Mouse (Mus musculus) midbrain, embryonic 10.5 days (tissue): ENCODE results near the gene Lrba. TPM values are rescaled to one million over a fixed set of nuclear protein-coding genes. Genes with fewer than 3 reads are reported as not detected.

ENCODE experiments used
- DNase-seq: peaks from one replicate; pipeline ENCODE4 v3.0.0-alpha.2; 2017; ENCODE audit warnings: low spot score
- H3K27ac ChIP-seq: fragments of 300-500 bp; sonication (generic); replicated peaks from 2 replicates; pipeline ENCODE4 v1.5.1; 2016; ENCODE audit warnings: mild to moderate bottlenecking
- H3K27me3 ChIP-seq: fragments of 300-500 bp; sonication (generic); 2 replicates; pipeline ENCODE4 v1.6.1; 2016; ENCODE audit warnings: low read depth, mild to moderate bottlenecking; ENCODE audit not compliant: poor library complexity, severe bottlenecking
- H3K36me3 ChIP-seq: fragments of 300-500 bp; sonication (generic); 2 replicates; pipeline ENCODE4 v1.6.1; 2016; ENCODE audit warnings: mild to moderate bottlenecking, moderate library complexity
- H3K4me1 ChIP-seq: fragments of 300-500 bp; sonication (generic); 2 replicates; pipeline ENCODE4 v1.6.1; 2016
- H3K4me3 ChIP-seq: fragments of 300-500 bp; sonication (generic); 2 replicates; pipeline ENCODE4 v1.5.1; 2016; ENCODE audit warnings: mild to moderate bottlenecking, moderate library complexity
- H3K9me3 ChIP-seq: fragments of 300-500 bp; sonication (generic); replicated peaks from 2 replicates; pipeline ENCODE4 v1.6.1; 2016; ENCODE audit warnings: mild to moderate bottlenecking
- WGBS: fragments of 180-500 bp; shearing (Covaris S2); methylation state at CpG from one replicate; pipeline ENCODE4 v1.1.7; 2016; 5-methylcytosine and 5-hydroxymethylcytosine counted together
- polyA plus RNA-seq: library from polyadenylated mRNA; unstranded; fragments of >200 nt; fragmentation: Nextera tagmentation; extraction: Ambion mirVana; gene quantifications from 2 replicates; pipeline ENCODE4 v1.2.1, GENCODE M21; 2016

The Lrba gene
- polyA plus RNA-seq, 1 experiment from 2014 or later = 3.6 TPM

DNA sequence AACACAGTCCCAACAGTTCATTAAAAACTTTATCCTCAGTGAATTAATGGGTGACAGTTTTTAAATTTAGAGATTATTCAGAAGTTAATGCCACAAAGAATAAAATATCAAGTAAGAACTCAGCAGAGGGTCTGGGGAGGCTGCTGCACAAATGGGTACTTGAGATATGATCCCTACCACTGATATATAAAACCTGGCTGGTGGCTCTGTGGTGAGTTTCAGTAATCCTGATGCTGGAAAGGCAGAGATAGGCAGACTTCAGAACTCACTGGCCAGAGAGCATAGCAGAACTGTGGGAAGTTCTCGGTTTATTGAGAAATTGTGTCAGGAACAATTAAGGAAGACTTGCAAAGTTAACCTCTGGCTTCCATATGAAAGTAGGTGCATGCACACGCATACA, 199.3 kb downstream of the Lrba start:
- DNase-seq = no peak
- Histone ChIP-seq H3K9me3 (no peaks in the 10 kb centered on the region), H3K36me3 (no peaks in the 10 kb centered on the region), H3K4me1 (no peaks in the 10 kb centered on the region), H3K4me3 (no peak overlapping the region), H3K27me3 (no peaks in the 10 kb centered on the region), H3K27ac (no peak overlapping the region)
- 87% methylated on average over 2 of the region's 2 CpGs for WGBS

DNA sequence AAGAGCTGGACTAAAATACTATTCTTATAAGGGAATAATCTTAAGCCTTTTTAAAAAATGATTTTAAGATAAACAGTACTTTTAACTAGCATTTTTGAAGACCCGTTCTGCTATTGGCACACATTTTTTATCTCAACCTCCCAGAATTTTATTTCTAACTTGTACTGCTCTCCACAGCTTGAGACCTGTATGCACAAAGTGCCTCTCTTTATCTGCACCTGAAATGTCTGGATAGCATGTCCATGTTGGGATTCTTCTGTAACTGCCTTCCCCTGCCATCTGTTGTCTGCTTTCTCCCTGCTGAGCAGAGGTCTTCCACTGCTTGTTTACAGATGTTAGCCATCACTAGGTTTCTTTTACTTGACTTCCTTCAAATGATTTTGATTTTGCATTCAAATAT, 202.3 kb downstream of the Lrba start:
- H3K4me1 ChIP-seq = no peaks in the 10 kb centered on the region
- no peak for DNase-seq
- H3K27ac ChIP-seq = no peak overlapping the region
- H3K9me3 ChIP-seq = no peaks in the 10 kb centered on the region
- H3K36me3 ChIP-seq = no peaks in the 10 kb centered on the region
- no peaks in the 10 kb centered on the region for H3K27me3 ChIP-seq
- no peak overlapping the region for H3K4me3 ChIP-seq
- 96% methylated on average over 1 of the region's 1 CpGs for WGBS

GRCm38 (mm10) chr3:86443497-86443896, 219.0 kb downstream of the Lrba start:
- H3K9me3 ChIP-seq = no peaks in the 10 kb centered on the region
- H3K4me3 ChIP-seq = no peak overlapping the region
- H3K36me3 ChIP-seq = no peaks in the 10 kb centered on the region
- H3K27ac ChIP-seq = no peak overlapping the region
- DNase-seq = no peak
- H3K27me3 ChIP-seq = no peaks in the 10 kb centered on the region
- 0 out of 2 replicates have a peak, but pooled peaks cover 7% of the 10 kb centered on the region for H3K4me1 ChIP-seq
- 88% methylated on average over 4 of the region's 4 CpGs for WGBS

- H3K27ac ChIP-seq = no peak overlapping the region
These were observed 226.7 kb downstream of the Lrba start for GRCm38 (mm10) chr3:86451211-86451610.

DNA sequence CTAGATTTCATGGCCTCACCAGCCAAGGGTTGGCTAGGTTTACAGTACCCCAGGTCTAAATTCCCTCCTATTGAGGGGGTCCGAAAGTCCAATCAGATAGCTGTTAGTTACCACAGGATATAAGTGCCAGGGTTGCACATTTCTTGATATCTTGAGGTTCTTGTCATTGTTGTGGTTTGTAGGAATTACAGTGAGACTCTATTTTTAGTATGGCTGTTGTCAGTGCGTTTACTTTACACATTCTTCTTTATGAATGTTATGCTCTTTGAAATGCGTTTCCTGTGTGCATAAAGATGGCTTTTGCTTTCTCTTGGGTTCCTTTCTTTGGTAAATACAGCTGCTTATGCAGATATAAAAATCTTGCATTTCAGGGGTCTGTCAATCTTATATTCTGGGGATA, 237.1 kb downstream of the Lrba start:
- H3K4me3 ChIP-seq = no peak overlapping the region
- no peak overlapping the region for H3K27ac ChIP-seq
- WGBS = 92% methylated on average over 3 of the region's 3 CpGs
- H3K4me1 ChIP-seq = no peaks in the 10 kb centered on the region
- no peak for DNase-seq
- no peaks in the 10 kb centered on the region for H3K9me3 ChIP-seq
- no peaks in the 10 kb centered on the region for H3K27me3 ChIP-seq
- no peaks in the 10 kb centered on the region for H3K36me3 ChIP-seq

More at GRCm38 (mm10) chr3:86451211-86451610, 226.7 kb downstream of the Lrba start:
- Histone ChIP-seq H3K27me3 (no peaks in the 10 kb centered on the region), H3K4me1 (0 out of 2 replicates have a peak, but pooled peaks cover 7% of the 10 kb centered on the region), H3K4me3 (no peak overlapping the region), H3K36me3 (no peaks in the 10 kb centered on the region), H3K9me3 (no peaks in the 10 kb centered on the region)
- DNase-seq = no peak
- 97% methylated on average over 2 of the region's 2 CpGs for WGBS

DNA sequence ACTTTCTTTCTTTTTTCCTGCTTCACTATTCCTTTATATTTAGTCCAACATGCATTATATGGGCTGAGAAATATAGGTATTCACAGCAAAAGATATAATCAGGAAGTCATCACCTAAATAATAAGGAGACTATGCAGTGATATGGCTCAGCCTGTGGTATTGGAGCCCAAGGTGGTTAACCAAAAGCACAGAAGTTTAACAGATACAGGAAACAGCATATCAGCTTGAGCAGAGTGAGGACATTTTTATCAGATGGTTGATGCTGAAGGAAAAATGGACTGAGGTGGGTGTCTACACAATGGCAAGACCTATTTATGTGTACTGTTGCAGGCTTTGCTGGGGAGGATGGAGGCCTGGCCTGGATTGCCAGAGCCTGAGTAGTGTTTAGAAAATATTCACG, 265.5 kb downstream of the Lrba start:
- H3K9me3 ChIP-seq = no peaks in the 10 kb centered on the region
- H3K27ac ChIP-seq = no peak overlapping the region
- no peak for DNase-seq
- no peaks in the 10 kb centered on the region for H3K4me1 ChIP-seq
- 81% methylated on average over 1 of the region's 1 CpGs for WGBS
- no peaks in the 10 kb centered on the region for H3K27me3 ChIP-seq
- no peaks in the 10 kb centered on the region for H3K36me3 ChIP-seq
- H3K4me3 ChIP-seq = no peak overlapping the region

DNA sequence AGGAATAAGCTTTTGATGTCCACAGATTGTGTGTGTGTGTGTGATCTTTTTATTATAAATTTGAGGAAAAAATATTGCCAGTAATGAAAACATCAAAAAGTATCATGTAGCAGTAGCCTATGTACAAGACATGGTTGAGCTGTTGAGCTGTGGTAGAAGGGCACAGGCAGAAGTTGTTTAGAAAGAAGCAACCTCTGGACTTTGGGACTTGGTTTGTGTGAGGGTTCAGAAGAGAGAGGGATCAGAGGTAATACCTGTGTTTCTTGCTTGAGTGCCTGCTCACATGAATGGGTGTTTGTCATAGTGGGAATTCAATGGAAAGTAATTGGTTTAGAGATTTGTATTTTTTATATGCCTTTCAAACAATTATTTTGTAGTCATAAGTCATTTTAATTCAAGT, 276.1 kb downstream of the Lrba start:
- Histone ChIP-seq H3K4me3 (no peak overlapping the region), H3K4me1 (no peaks in the 10 kb centered on the region), H3K27me3 (no peaks in the 10 kb centered on the region), H3K27ac (no peak overlapping the region), H3K36me3 (no peaks in the 10 kb centered on the region), H3K9me3 (no peaks in the 10 kb centered on the region)
- no peak for DNase-seq

DNA sequence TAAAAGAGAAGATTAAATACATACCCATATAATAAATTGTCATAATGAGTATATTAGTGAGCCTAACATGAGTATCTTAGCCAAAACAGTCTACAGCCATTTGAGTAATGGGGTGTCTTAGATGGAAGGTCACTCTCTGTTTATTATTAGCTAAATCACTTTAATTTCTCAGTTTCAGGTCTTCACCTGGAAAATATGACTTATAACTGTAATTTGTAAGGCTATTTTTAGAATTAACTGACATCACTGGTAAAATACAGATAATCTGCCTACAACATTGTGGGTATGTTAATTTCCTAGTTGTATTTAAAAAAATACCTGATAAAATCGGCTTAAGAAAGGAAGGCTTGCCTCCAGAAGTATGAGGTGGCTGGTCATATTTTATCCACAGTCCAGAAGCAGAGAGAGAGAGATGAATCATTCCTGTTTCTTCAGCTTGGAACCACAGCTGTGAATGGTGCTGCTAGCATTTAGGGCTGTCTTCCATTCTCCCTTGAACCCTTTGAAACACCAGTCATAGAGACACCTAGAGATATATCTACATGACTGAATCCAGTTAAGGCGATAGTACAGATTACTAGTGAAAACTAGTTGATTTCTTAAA, 294.1 kb downstream of the Lrba start:
- Histone ChIP-seq H3K36me3 (no peaks in the 10 kb centered on the region), H3K9me3 (no peaks in the 10 kb centered on the region), H3K27ac (no peak overlapping the region), H3K4me3 (no peak overlapping the region), H3K4me1 (peaks cover 4% of the 10 kb centered on the region), H3K27me3 (no peaks in the 10 kb centered on the region)
- WGBS = 83% methylated on average over 2 of the region's 2 CpGs
- no peak for DNase-seq

- Histone ChIP-seq H3K9me3 (no peaks in the 10 kb centered on the region), H3K27me3 (no peaks in the 10 kb centered on the region), H3K27ac (no peak overlapping the region), H3K4me1 (peaks cover 4% of the 10 kb centered on the region), H3K36me3 (no peaks in the 10 kb centered on the region), H3K4me3 (no peak overlapping the region)
- WGBS = 83% methylated on average over 3 of the region's 3 CpGs
- DNase-seq = no peak
These were observed 298.5 kb downstream of the Lrba start for GRCm38 (mm10) chr3:86522880-86523505.

DNA sequence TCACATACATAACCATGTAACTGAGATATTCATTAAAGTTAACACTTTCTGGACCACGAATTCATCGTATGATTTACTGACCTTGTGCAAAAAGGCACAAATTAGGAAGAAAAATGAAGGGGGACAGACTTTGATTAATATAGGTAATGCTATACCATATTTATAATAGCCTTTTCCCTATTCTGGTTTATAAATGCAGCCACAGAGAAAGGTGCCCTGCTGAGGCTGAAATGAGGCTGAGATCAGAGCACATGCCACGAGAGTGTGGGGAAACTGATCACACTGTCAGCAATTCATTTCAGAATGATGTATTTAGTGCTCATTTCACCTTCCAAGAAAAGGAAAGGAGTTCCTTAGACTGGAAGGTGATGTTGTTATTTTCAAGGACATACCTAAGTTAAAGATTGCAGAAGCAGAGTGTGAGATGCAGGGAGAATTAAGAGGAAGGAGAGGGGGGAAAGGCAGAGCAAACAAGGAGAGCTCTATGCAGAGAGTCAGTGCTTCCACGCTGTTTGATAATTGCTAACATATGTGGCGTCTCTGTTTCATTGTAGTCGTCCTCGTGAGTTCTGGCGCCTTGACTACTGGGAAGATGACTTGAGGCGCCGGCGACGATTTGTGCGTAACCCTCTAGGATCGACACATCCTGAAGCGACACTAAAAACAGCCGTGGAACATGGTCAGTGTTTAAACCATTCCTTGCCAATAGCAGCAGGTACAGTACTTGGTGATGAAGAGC, 307.2 kb downstream of the Lrba start:
- Histone ChIP-seq H3K27me3 (no peaks in the 10 kb centered on the region), H3K4me1 (no peaks in the 10 kb centered on the region), H3K9me3 (no peaks in the 10 kb centered on the region), H3K27ac (no peak overlapping the region), H3K4me3 (no peak overlapping the region), H3K36me3 (no peaks in the 10 kb centered on the region)
- WGBS = 77% methylated on average over 16 of the region's 16 CpGs
- no peak for DNase-seq

DNA sequence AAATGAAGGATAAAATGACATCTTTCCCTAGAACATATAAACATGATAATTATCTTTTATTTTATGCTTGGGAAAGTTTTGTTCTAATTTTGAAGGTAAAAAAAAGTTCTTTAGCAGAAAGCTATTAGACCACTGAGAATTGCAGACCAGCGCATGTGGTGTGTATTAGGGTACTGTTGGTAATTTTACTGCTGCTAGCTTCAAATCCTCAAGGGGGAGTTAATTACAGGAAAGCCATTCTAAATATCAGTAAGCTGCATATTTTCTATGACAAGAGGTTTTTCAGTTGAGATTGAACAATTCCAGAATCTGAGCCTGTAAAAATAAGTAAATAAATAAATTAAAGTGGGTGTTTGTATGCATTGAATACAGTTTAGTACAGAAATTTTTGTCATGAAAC, 312.3 kb downstream of the Lrba start:
- no peak for DNase-seq
- Histone ChIP-seq H3K27ac (no peak overlapping the region), H3K4me1 (peaks cover 35% of the 10 kb centered on the region), H3K36me3 (no peaks in the 10 kb centered on the region), H3K4me3 (no peak overlapping the region), H3K27me3 (peaks cover 37% of the 10 kb centered on the region), H3K9me3 (no peaks in the 10 kb centered on the region)
- 74% methylated on average over 1 of the region's 1 CpGs for WGBS

- H3K27me3 ChIP-seq = peaks cover 59% of the 10 kb centered on the region
- peaks cover 49% of the 10 kb centered on the region for H3K4me1 ChIP-seq
- no peaks in the 10 kb centered on the region for H3K9me3 ChIP-seq
- 13% methylated on average over 13 of the region's 13 CpGs for WGBS
- DNase-seq = peak; percentile 37
- H3K4me3 ChIP-seq = peak overlapping the region; percentile 85
- no peaks in the 10 kb centered on the region for H3K36me3 ChIP-seq
- peak overlapping the region; percentile 73 for H3K27ac ChIP-seq
These were observed 314.4 kb downstream of the Lrba start for GRCm38 (mm10) chr3:86538645-86539554.
